Mouse (Mus musculus): ENCODE measurements around the gene Igfals. TPM values are rescaled to one million over a fixed set of nuclear protein-coding genes. Genes with fewer than 3 reads are reported as not detected.

Gene Igfals
- total RNA-seq, 2 experiments from 2014 or later: not detected

DNA sequence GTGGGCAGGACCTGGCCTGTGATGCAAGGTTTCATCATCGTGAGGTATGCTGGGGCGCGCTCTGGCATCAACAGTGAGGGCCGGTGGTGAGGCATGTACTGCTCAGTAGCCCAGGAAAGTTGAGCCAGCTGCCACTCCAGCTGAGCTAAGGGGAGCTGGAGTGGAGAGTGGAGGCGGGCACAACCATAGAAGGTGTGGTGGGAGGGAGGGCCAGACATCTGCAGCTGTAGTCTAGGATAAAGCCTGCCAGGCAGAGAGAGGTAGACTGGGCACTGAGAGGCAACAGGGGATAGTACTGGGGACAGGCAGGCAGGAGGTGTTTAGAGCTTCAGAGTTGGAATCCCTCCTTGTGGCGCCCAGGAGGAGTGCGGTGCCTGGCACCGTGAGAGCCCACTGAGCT, 5.7 kb upstream of the Igfals start:
- DNase-seq (ENCODE audit: low spot score in 2 of 2): no peak

GRCm38 (mm10) chr17:24861785-24862184, 4.0 kb upstream of the Igfals start:
- no peak for DNase-seq (ENCODE audit: low spot score in 2 of 2)

DNA sequence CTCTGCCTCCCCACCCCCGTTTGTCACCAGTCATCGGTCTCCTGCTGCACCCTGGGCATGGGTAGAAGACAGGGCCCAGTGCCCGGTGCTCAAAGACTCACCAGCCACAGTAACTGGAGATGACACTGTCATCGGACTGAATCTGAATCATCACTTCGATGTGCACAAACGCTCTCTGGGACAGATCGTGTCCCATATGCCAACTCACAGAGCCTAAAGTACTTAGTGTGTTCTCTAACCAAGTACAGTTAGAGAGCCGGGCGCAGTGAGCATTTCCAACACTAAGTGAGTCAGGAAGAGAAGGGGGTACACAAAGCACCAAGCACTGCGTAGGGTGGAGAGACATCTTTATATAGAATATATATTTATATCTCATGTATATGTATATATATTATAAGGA, 2.1 kb downstream of the Igfals start:
- peak in 1 of 2 experiments; percentile 39 for DNase-seq (ENCODE audit: low spot score in 2 of 2)

DNA sequence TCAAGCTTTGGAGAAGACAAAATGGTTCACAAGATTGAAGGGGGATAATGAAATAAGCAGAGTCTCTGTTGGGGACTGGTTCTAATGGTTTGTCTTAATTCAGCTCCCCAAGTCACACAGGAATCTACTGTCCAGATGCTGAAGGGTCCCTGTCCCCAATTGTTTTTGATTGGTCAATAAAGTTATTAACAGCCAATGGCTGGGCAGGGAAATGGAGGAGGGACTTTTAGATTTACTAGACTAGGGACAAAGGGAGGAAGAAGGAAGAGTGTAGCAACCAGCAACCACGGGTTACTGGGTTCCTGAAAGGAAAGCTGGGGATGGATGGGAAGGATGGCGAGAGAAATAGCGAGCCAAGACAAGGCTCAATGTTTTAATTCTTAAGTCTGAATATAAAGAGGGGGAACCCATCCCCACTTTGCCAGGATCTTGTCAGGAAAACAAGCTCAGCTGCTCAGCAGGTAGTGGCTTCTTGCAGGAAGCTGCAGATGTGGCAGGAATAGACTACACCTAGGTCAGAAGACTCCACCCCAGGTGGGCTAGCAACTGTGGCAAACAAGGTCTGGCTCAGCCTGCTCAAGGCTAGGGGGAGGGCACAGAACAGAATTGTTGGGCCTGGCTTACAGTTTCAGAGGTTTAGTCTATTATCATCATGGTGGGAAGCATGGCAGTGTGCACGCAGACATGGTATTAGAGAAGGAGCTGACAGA, 8.1 kb downstream of the Igfals start:
- no peak for DNase-seq (ENCODE audit: low spot score in 2 of 2)

GRCm38 (mm10) chr17:24874405-24874745, 8.6 kb downstream of the Igfals start:
- DNase-seq (ENCODE audit: low spot score in 2 of 2): no peak

GRCm38 (mm10) chr17:24874989-24875388, 9.2 kb downstream of the Igfals start:
- DNase-seq (ENCODE audit: low spot score in 2 of 2): no peak

DNA sequence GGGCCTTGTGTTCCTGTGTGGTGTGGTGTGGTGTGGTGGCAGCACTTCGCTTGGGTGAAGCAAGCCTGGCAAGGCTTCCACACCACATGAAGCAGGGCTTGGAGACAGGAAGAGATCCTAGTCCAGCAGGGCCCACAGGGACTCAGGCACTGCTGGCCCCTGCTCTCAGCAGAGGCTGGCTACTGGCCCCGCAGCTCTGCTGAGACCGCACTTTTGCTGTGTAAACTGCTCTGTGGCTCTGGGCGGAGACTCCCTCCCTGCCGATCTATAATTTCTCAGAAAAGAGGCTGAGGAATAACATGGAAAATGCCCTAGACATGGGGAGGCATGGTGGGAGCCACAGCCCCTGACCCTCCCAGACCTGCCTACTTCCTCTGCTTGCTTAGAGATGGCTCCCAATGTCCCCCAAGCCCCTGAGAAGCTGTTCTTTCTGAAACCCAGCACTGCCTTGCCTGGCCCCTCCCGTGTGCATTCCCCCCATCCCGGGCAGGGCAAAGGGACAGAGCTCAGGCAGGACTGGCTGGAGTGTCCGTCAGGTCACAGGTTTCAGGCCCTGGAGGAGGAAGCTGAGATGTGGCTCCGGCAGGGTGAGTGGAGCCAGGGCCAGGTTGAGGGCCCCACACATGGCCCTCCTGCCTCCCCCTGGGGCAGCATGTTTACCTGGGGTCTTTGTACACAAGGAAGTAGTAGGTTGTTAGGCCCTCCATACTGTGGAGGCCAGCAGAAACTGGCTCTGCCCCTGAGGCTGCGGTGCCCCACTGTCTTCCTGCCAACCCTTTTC, 11.7 kb downstream of the Igfals start:
- no peak for DNase-seq (ENCODE audit: low spot score in 2 of 2)

- DNase-seq (ENCODE audit: low spot score in 2 of 2): no peak
Observed at GRCm38 (mm10) chr17:24878117-24878397, 12.3 kb downstream of the Igfals start.

- no peak for DNase-seq (ENCODE audit: low spot score in 2 of 2)
Observed at GRCm38 (mm10) chr17:24878531-24878930, 12.7 kb downstream of the Igfals start.

DNA sequence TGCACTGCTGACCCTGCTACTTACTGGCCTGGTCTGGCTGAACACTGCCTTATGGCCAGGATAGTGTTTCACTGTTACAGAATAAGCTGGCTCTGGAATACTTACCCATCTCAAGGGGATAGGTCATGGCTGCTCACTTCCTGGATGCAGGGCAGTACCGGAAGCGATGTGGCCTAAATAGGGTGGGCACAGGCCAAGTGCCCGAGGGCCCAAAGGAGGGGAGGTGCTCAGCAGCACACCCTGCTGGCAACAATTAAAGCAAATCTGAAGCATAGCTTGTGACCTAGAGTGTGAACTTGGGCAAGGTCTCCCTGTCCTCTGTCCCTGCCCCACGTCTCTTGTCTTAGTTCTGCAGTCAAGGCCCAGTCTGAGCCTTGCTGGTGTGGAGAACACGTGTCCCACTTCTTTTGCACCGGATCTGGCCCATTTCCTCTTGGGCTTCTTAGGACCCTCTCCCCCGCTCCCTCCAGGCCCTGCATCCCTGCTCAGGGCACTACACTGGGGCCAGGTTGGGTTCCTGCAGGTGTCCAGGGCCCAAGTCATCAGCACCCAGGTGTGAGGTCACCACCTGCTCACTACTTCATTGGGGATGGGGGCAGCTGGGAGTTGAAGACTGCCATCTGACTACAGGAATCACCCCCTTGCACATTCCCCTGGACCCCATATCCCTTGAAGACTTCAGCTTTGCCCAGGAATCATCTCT, 16.1 kb downstream of the Igfals start:
- no peak for DNase-seq (ENCODE audit: low spot score in 2 of 2)

GRCm38 (mm10) chr17:24884391-24884790, 18.6 kb downstream of the Igfals start:
- DNase-seq (ENCODE audit: low spot score in 2 of 2): no peak

DNA sequence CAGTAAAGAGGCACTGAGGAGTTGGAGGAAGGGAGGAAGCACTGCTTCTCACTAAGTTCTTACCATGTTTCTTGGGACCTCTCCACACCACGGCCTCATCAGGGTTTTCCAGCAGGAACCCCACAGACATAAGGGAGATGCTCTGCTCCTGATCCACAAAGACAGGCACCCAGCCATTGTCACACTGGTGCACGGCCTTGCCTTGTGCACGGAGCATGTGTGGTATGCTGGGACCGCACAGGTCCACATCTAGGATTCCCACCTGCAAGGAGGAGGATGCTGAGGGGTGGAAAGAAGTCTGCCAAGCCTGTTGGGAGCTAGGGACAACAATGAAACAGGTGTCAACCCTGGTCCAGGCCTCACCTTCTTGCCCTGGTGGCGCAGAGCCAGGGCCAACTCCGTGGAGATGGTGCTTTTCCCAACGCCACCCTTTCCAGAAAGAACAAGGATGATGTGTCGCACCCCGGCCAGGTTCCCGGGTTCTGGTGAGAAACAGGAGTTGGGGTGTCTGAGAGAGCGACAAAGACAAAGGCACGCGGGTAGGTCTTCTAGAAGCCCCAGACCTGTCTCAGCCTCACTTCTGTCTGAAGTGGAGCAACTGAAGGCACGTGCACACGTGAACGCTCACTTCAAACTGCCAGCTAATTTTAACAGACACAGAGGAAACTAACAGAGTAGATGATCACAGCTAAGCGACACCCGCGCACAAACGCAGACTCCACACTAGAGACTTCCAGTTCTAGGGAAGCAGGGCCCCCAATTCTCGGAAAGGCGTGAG, 19.7 kb downstream of the Igfals start:
- DNase-seq (ENCODE audit: low spot score in 2 of 2): no peak

DNA sequence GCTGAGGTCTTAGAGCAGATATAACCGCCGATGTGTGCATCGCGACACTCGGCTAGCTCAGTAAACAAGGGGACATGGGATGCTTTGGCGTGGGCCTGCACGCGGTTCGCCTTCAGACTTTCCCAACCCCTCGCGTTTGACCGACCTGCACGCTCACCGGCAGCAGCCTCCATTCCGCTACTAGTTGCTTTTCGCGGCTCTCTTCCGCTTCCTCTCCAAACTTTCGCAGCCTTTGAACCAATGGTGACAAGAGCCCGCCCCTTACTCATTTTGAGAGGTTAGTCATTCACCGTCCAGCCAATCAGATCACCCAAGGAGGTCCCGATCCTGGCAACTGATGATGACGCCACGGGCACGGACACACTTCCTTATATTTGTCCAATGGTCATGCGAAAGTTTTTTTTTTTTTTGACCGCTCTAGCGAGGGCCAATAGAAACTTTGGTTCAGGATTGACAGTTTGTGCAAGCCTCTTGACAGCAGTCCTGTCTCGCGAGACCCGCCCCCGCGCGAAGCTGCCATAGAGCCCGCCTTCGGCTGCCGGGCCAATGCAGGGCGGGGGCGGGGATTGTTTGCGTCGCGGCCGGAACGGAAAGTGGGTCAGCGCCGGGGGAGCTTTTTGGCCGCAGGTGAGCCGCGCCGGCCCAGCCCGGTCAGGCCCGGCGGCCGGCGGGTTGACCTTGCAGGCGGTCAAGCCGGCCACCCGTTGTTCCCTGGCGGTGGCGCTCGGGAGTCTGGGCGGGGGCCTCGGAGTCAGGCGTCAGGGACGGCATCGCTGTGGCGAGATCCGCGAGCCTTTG, 20.5 kb downstream of the Igfals start, which contains the start of the genes Nubp2 and Spsb3:
Nubp2 (minus strand) TSS at position 216 of the 798 bp plus-strand sequence.
Spsb3 (plus strand) TSS at position 510 of the 798 bp plus-strand sequence.
- peak; percentile 97 to 98 for DNase-seq (ENCODE audit: low spot score in 2 of 2)

- DNase-seq (ENCODE audit: low spot score in 2 of 2): no peak
Observed at GRCm38 (mm10) chr17:24886932-24887271, 21.1 kb downstream of the Igfals start.

DNA sequence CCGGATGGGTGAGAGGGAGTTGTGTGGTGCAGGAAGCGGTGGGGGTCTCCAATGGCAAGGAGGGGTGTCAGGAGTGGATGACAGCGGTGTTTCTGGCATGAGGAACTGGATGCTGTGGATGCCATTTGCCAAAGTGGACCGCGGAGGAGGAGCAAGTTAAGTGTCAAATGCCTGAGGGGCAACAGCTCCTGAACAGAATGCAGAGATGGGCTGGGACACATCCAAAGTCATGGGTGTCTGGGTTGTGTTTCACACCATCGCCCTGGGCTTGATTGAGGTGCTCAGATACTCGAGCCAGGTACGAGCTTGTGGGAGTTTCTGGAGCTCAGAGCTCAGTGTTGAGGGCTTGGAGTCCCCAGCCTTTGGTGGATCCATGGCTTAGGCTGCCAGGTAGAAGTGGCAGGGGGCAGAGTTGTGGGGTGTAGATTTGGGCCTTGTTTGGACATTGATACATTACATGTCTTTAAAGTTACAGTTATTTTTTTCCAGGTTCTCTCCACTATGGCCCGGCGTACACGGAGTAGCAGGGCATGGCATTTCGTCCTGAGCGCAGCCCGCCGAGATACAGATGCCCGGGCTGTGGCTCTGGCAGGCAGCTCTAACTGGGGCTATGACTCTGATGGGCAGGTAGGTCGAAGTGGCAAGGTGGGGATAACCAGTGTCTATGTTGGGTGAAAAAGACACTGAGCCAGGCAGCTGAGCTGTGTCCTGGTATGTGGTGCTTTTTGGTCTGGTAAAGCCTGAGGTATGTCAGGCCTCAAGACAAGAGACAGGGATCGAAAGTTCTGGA, 21.7 kb downstream of the Igfals start:
- no peak for DNase-seq (ENCODE audit: low spot score in 2 of 2)

DNA sequence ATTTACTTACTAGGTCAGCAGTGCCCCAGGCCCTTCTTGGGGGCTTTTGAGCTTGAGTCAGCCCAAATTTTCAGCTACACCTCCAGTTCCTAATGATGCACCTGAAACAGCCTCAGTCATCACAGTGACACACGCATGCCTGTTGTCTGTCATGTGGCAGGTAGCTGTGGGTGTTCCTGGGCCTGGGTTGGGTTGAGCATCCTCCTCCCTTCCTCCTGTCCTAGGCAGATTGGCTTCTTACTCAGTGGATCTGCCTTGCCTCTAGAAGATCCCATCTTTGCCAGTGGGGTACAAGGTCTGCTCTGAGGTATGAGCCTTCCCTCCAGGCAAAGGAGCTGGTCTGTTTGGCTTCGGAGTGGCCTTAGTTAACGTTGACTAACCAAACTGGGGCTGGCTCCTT, 23.1 kb downstream of the Igfals start:
- no peak for DNase-seq (ENCODE audit: low spot score in 2 of 2)

GRCm38 (mm10) chr17:24890151-24891092, 24.6 kb downstream of the Igfals start:
- no peak for DNase-seq (ENCODE audit: low spot score in 2 of 2)

GRCm38 (mm10) chr17:24891321-24891720, 25.5 kb downstream of the Igfals start:
- no peak for DNase-seq (ENCODE audit: low spot score in 2 of 2)

GRCm38 (mm10) chr17:24892785-24893184, 27.0 kb downstream of the Igfals start:
- DNase-seq (ENCODE audit: low spot score in 2 of 2): no peak

Measured in left cerebral cortex, adult 18-20 months (tissue).